Mouse (Mus musculus) stomach, embryonic 14.5 days (tissue): ENCODE results near the gene Ppp1r9b. TPM values are rescaled to one million over a fixed set of nuclear protein-coding genes. Genes with fewer than 3 reads are reported as not detected.

Experiments
- ATAC-seq: fragments of 200-750 bp; cut with Nextera tagmentation; 2 replicates; pipeline ENCODE4 v1.8.0; 2017; ENCODE audit warnings: low read depth, moderate TSS enrichment; ENCODE audit not compliant: insufficient number of reproducible peaks, insufficient read depth, low FRiP score
- H3K27ac ChIP-seq: fragments of 300-500 bp; sonication (generic); 2 replicates; pipeline ENCODE4 v1.5.1; 2014; ENCODE audit warnings: mild to moderate bottlenecking, low read length, moderate library complexity, mixed read lengths
- H3K27me3 ChIP-seq: fragments of 300-500 bp; sonication (generic); 2 replicates; pipeline ENCODE4 v1.6.1; 2014; ENCODE audit warnings: low read length, control low read depth, mixed read lengths; ENCODE audit not compliant: control insufficient read depth, insufficient read depth
- H3K36me3 ChIP-seq: fragments of 300-500 bp; sonication (generic); 2 replicates; pipeline ENCODE4 v1.6.1; 2014; ENCODE audit warnings: mild to moderate bottlenecking, control low read depth, low read length, moderate library complexity, mixed read lengths; ENCODE audit not compliant: control insufficient read depth, insufficient read depth
- H3K4me1 ChIP-seq: fragments of 300-500 bp; sonication (generic); 2 replicates; pipeline ENCODE4 v1.6.1; 2014; ENCODE audit warnings: low read length, control low read depth, mixed read lengths; ENCODE audit not compliant: control insufficient read depth, insufficient read depth
- H3K4me2 ChIP-seq: fragments of 300-500 bp; sonication (generic); replicated peaks from 2 replicates; pipeline ENCODE4 v1.6.1; 2014; ENCODE audit warnings: low read depth, low read length, control low read depth
- H3K4me3 ChIP-seq: fragments of 300-500 bp; sonication (generic); 2 replicates; pipeline ENCODE4 v1.5.1; 2014; ENCODE audit warnings: low read depth, low read length, control low read depth
- H3K9ac ChIP-seq: fragments of 300-500 bp; sonication (generic); replicated peaks from 2 replicates; pipeline ENCODE4 v1.6.1; 2014; ENCODE audit warnings: low read depth, mild to moderate bottlenecking, control low read depth, low read length, moderate library complexity, mixed read lengths
- H3K9me3 ChIP-seq: fragments of 300-500 bp; sonication (generic); 2 replicates; pipeline ENCODE4 v1.6.1; 2016; ENCODE audit warnings: low read depth, low read length, control low read depth; ENCODE audit not compliant: control insufficient read depth
- WGBS: fragments of 180-500 bp; shearing (Covaris S2); extraction: QIAGEN DNeasy Blood & Tissue Kit; methylation state at CpG from one replicate; pipeline ENCODE4 v1.1.7; 2014; 5-methylcytosine and 5-hydroxymethylcytosine counted together
- polyA plus RNA-seq: library from polyadenylated mRNA; unstranded; fragments of >200 nt; fragmentation: Nextera tagmentation; extraction: Ambion mirVana; gene quantifications from 2 replicates; pipeline ENCODE4 v1.2.1, GENCODE M21; 2014

Gene Ppp1r9b
- 13.5 and 14.4 TPM in 2 replicates for polyA plus RNA-seq

DNA sequence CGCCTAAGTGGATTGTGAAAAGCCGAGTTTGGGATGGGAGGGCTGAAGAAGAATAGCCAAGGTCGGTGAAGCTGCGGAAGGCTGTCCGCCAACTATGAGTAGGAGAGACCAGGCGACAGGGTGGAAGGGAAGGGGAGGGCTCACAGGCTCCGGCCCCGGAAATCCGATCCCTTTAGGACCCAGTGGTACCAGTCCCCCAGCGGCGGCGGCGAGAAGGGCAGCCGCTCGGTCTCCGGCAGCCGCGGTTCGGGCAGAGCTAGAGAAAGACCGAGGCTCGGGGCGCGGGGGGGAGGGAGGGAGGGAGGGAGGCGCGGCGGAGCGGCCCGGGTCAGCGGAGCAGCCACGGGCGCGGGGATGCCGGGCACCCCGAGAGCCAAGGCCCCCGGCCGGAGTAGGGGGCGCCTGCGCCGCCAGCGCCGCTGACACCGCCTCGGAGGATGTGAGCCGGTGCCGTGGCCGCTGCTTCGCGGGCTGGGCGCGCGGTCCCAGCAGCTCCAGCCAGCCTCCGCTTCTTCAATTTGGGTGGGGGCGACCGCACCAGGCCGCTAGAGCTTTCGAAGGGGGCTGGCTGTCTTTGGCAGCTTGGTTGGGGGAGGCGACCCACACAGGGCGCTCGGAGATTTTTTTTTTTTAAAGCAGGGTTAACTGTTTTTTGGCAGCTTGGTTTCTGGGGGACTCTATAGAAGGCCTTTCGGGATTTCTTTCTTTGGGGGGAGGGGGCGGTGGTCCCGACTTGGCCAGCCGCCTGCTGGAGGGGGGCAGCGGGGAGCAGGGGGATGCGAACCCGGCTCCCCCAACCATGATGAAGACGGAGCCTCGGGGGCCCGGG is at the start of gene Ppp1r9b:
Ppp1r9b (plus strand) TSS at position 287 of the 829 bp plus-strand sequence.
- Histone ChIP-seq H3K4me3 (peak within 1 kb of the TSS; percentile 74), H3K9me3 (no peaks in the 10 kb centered on the region), H3K27me3 (no peaks in the 10 kb centered on the region), H3K9ac (peak within 1 kb of the TSS; percentile 87), H3K4me1 (peaks cover 58% of the 10 kb centered on the region), H3K36me3 (no peaks in the 10 kb centered on the region), H3K27ac (peak within 1 kb of the TSS; percentile 86), H3K4me2 (peak within 1 kb of the TSS; percentile 75)
- peak; percentile 74 for ATAC-seq
- under 1% methylated on average over 61 of the region's 69 CpGs for WGBS

DNA sequence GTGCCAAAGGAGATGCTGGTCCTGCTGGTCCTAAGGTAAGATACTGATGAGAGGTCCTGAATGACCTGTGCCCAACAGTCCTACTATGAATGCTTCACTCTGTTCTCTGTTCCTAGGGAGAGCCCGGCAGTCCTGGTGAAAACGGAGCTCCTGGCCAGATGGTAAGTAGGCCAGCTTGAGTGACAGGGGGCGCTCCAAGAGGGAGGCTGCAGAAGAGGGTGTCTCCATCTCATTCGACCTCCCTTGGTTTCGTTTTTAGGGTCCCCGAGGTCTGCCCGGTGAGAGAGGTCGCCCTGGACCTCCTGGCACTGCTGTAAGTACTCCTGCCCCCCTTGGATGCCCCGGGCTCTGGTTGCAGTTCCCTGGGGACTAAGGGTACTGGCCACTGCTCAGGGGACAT is 49.7 kb upstream of the Ppp1r9b start:
- Histone ChIP-seq H3K4me1 (peaks cover 14% of the 10 kb centered on the region), H3K4me2 (no peak overlapping the region), H3K27ac (peak overlapping the region; percentile 63; the same call in 1 of the 2 replicates), H3K4me3 (no peak overlapping the region), H3K9ac (0 out of 2 replicates have a peak overlapping the region, but pooled peaks have one; percentile 14), H3K27me3 (no peaks in the 10 kb centered on the region), H3K9me3 (no peaks in the 10 kb centered on the region), H3K36me3 (peaks cover 78% of the 10 kb centered on the region)
- no peak for ATAC-seq
- 48% methylated on average over 9 of the region's 9 CpGs for WGBS

DNA sequence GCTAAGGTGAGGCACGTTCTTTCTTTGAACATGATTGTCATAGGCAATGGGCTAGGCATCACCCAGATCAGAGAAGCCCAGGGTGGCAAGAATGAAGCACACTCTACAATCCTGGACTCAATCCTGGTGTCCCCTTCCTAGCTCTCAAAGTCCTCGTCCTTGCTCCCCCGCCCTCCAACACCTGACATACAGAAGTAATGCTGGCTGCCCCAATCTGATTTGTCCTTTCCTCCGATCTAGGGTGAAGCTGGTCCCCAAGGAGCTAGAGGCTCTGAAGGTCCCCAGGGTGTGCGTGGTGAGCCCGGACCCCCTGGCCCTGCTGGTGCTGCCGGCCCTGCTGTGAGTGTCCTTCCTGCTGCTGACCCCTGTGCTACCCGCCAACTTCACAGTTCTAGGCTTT is 49.1 kb upstream of the Ppp1r9b start:
- Histone ChIP-seq H3K4me3 (no peak overlapping the region), H3K9me3 (no peaks in the 10 kb centered on the region), H3K4me1 (peaks cover 14% of the 10 kb centered on the region), H3K27me3 (no peaks in the 10 kb centered on the region), H3K36me3 (peaks cover 84% of the 10 kb centered on the region), H3K9ac (no peak overlapping the region; the same call in 1 of the 2 replicates), H3K4me2 (0 out of 2 replicates have a peak overlapping the region, but pooled peaks have one; percentile 16), H3K27ac (peak overlapping the region; percentile 63; the same call in 1 of the 2 replicates)
- no peak for ATAC-seq
- WGBS = 76% methylated on average over 8 of the region's 8 CpGs

DNA sequence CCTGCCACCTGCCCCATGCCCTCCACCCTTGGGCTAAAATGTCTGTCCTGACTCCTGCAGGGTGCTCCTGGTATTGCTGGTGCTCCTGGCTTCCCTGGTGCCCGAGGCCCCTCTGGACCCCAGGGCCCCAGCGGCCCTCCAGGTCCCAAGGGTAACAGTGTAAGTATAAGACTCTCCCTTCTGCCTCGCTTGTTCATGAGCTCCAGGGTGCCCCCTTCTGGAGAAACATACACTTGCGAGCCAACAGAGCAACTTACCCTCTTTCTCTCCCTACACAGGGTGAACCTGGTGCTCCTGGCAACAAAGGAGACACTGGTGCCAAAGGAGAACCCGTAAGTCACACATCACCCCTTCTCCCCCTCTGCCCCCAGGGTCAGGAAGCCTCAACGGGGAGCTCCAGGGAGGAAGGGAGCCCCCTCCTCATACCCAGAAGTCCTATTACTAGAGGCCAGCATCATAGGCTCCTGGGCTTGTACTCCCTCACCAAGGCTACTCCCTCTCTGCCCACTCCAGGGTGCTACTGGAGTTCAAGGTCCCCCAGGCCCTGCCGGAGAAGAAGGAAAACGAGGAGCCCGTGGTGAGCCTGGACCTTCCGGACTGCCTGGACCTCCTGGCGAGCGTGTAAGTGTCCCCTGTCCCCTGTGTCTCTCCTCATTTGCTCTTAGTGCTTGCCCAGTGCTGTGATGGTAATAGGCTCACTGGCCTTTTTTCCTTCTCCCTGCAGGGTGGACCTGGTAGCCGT is 48.4 kb upstream of the Ppp1r9b start:
- Histone ChIP-seq H3K9ac (no peak overlapping the region; the same call in 1 of the 2 replicates), H3K36me3 (peaks cover 91% of the 10 kb centered on the region), H3K4me2 (0 out of 2 replicates have a peak overlapping the region, but pooled peaks have one; percentile 16), H3K27ac (peak overlapping the region; percentile 63; the same call in 1 of the 2 replicates), H3K4me3 (no peak overlapping the region), H3K9me3 (no peaks in the 10 kb centered on the region), H3K4me1 (peaks cover 14% of the 10 kb centered on the region), H3K27me3 (no peaks in the 10 kb centered on the region)
- no peak for ATAC-seq
- 49% methylated on average over 13 of the region's 13 CpGs for WGBS

DNA sequence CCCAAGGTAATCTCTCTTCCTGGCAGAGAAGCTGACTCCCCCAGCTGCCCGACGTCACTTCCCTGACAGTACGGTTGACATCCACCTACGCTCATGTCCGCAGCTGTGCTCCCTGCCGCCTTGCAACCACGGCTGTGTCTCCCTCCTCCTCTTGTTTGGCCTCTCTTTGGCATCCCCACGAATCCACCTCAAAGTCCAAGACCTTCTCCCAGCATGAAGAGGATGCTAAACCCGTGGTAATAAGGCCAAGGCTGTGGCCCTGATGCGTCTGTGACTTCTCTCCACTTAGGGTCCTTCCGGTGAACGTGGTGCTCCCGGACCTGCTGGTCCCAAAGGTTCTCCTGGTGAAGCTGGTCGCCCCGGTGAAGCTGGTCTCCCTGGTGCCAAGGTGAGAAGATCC is 47.8 kb upstream of the Ppp1r9b start:
- Histone ChIP-seq H3K4me1 (peaks cover 13% of the 10 kb centered on the region), H3K9ac (no peak overlapping the region), H3K27ac (peak overlapping the region; percentile 63), H3K36me3 (peaks cover 97% of the 10 kb centered on the region), H3K9me3 (no peaks in the 10 kb centered on the region), H3K4me2 (no peak overlapping the region), H3K4me3 (no peak overlapping the region), H3K27me3 (no peaks in the 10 kb centered on the region)
- no peak for ATAC-seq
- 72% methylated on average over 15 of the region's 15 CpGs for WGBS

DNA sequence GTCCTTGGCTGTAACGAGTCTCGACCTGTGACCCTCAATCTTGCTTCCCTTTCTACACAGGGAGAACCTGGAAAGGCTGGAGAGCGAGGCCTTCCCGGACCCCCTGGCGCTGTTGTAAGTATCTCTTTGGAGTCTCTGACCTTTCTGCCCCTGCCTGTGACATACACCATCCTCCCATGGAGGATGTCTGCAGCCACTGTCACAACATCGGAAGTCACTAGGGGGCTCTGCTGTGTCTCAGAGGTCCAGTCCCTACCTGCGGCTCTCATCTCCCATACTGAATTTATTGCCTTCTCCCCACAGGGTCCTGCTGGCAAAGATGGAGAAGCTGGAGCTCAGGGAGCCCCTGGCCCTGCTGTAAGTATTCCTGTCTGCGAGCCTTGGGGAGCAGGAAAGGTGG is 46.5 kb upstream of the Ppp1r9b start:
- no peak for ATAC-seq
- Histone ChIP-seq H3K27ac (peak overlapping the region; percentile 63; the same call in 1 of the 2 replicates), H3K9ac (no peak overlapping the region), H3K27me3 (no peaks in the 10 kb centered on the region), H3K36me3 (peaks cover 99% of the 10 kb centered on the region), H3K4me2 (no peak overlapping the region), H3K4me3 (no peak overlapping the region), H3K9me3 (no peaks in the 10 kb centered on the region), H3K4me1 (peaks cover 13% of the 10 kb centered on the region)
- 31% methylated on average over 8 of the region's 8 CpGs for WGBS

DNA sequence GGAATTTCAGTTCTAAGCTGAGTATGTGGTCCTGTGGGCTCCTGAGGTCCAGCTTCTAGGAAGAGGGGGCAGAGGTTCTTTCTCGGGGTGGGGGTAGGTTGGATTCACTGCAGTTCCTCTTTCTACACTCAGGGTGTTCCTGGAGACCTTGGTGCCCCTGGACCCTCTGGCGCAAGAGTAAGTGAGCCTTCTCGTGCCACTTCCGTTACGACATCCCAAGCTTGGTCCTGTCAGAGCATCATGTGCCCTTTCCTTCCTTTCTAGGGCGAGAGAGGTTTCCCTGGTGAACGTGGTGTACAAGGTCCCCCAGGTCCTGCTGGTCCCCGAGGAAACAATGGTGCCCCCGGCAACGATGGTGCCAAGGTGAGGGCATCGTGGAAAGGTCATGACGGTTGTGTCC is 45.6 kb upstream of the Ppp1r9b start:
- no peaks in the 10 kb centered on the region for H3K9me3 ChIP-seq
- H3K27ac ChIP-seq = peak overlapping the region; percentile 34; the same call in 1 of the 2 replicates
- no peak overlapping the region for H3K9ac ChIP-seq
- 89% methylated on average over 12 of the region's 12 CpGs for WGBS
- H3K4me3 ChIP-seq = no peak overlapping the region
- H3K27me3 ChIP-seq = no peaks in the 10 kb centered on the region
- ATAC-seq = no peak
- peaks cover 5% of the 10 kb centered on the region for H3K4me1 ChIP-seq
- peaks cover 99% of the 10 kb centered on the region for H3K36me3 ChIP-seq
- no peak overlapping the region for H3K4me2 ChIP-seq

DNA sequence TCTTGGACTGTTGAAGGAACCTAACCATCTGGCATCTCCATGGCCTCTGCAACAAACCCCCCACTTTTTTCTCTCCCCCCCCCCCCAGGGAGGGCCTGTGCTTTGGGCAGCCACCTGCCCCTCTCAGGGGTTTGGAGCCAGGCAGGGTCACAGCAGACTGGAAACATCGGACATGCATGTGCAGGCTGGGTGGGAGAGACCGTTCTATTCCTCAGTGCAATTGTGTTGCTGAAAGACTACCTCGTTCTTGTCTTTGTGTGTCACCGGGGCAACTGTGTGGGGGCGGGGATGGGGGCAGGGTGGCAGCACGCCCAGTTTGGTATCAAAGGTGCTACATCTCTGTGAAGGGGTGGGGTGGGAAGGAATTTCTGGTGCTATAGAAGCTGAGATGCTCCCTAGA is 38.7 kb upstream of the Ppp1r9b start:
- no peaks in the 10 kb centered on the region for H3K27me3 ChIP-seq
- H3K4me1 ChIP-seq = 0 out of 2 replicates have a peak, but pooled peaks cover 4% of the 10 kb centered on the region
- H3K4me2 ChIP-seq = no peak overlapping the region
- H3K4me3 ChIP-seq = no peak overlapping the region
- peaks cover 48% of the 10 kb centered on the region for H3K36me3 ChIP-seq
- H3K27ac ChIP-seq = no peak overlapping the region; the same call in 1 of the 2 replicates
- WGBS = 16% methylated on average over 6 of the region's 6 CpGs
- ATAC-seq = no peak
- H3K9me3 ChIP-seq = no peaks in the 10 kb centered on the region
- H3K9ac ChIP-seq = no peak overlapping the region
